Mouse (Mus musculus): ENCODE data around the gene Bcl9l.
"Not testable (repeated sequence)": the region's sequence is repeated elsewhere in the genome, so short reads cannot be mapped to it uniquely, and the experiment has no call there.

Gene Bcl9l

GRCm38 (mm10) chr9:44482552-44482951 is at the start of gene Bcl9l:
Bcl9l (plus strand) TSS chr9:44482825.
- DNase-seq, result peak; percentile 89 to 93

DNA sequence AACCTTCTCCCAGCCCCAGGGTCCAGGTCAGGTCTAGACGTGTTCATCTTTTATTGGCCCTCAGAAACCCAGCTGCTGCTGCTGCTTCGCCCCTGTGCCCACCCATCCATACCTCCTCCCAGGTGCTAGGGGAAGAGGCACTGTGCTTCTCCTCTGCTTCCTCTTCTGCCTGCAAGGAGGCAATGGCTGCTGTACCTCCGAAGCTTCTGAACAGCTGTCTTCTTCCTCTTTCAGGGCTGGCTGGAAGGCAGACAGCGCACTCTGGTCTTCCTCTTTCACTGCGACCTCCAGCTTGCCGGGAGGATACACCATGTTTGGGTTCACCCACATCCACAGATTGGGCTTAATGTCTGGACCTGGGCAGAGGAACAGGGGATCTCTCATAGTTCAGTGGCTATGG is 46.9 kb upstream of the Bcl9l start:
- no peak for DNase-seq

- DNase-seq, result no peak
Measured at GRCm38 (mm10) chr9:44440961-44441360, 41.7 kb upstream of the Bcl9l start, which contains the start of gene Foxr1. Foxr1 (minus strand) TSS chr9:44441136.

DNA sequence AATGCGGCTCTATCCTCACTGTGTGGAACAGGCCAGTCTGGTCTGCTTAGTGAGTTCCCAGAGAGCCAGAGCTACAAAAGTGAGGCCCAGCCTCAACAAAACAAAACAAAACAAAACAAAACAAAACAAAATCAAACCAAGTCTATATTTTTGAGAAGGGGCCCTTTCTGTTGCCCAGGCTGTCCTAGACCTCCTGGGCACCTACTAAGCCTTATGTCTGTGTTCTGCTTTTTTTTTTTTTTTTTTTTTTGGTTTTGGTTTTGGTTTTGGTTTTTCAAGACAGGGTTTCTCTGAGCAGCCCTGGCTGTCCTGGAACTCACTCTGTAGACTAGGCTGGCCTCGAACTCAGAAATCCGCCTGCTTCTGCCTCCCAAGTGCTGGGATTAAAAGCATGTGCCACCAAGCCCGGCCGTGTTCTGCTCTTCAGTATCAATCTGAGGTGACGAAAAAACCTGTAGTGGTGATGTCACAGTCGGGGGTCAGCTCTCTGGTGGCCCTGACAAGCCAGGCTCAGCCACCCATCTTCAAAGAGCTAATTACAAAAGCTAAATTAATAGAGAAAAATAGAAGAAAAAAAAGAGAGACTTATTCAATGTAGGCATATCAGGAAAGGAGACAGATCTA is 38.1 kb upstream of the Bcl9l start:
- not testable (repeated sequence) for DNase-seq

GRCm38 (mm10) chr9:44450387-44450786 is 32.2 kb upstream of the Bcl9l start:
- peak; percentile 13 to 19 for DNase-seq

- DNase-seq, result peak; percentile 79 to 83
Measured at GRCm38 (mm10) chr9:44454132-44454890, 28.3 kb upstream of the Bcl9l start.

GRCm38 (mm10) chr9:44454891-44455220 is 27.8 kb upstream of the Bcl9l start, which contains the start of gene Upk2:
Upk2 (minus strand) TSS chr9:44454976.
- no peak for DNase-seq

DNA sequence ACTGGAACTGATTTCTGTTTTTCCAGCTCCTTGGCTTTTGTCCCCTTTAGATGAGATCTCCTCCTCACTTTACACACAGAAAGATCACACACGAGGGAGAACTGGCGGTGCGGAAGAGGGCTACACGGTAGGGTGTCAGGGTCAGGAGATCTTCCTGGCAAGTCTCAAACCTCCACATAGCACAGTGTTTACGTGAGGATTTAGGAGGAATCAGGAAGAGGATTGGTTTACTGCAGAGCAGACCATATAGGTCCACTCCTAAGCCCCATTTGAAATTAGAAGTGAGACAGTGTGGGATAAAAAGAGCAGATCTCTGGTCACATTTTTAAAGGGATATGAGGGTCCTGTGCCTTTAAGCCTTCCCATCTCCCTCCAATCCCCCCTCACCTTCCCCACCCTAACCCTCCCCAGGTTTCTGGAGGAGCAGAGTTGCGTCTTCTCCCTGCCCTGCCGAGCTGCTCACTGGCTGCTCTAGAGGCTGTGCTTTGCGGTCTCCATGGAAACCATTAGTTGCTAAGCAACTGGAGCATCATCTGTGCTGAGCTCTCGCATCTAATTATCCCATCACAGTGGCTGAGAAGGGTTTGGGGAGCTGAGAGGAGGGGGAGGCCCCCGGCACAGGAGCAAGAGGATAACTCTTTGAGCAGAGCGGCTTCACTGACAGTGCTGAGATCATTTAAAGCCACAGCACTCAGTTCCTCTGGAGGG is 25.4 kb upstream of the Bcl9l start:
- DNase-seq, result no peak

GRCm38 (mm10) chr9:44461950-44462349 is 20.7 kb upstream of the Bcl9l start:
- DNase-seq, result no peak

DNA sequence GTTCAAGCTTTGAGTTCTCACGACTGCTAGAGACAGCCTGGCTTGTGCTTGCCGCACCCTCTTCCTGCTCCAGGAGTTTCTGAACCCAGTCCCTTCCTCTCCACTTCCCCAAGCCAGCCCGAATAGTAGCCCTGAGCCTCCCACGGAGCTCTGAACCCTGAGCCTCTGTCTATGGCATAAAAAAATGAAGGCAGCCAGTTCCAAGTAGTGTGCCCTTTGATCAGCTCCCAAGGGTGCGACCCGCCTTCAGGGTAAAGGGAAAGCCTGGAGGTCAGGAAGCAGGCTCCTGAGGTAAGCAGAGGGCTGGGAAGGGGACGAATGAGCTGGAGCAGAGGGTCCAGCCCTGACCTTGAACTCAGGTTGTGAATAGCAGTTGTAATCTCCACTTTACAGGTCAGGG is 14.4 kb upstream of the Bcl9l start:
- no peak for DNase-seq

DNA sequence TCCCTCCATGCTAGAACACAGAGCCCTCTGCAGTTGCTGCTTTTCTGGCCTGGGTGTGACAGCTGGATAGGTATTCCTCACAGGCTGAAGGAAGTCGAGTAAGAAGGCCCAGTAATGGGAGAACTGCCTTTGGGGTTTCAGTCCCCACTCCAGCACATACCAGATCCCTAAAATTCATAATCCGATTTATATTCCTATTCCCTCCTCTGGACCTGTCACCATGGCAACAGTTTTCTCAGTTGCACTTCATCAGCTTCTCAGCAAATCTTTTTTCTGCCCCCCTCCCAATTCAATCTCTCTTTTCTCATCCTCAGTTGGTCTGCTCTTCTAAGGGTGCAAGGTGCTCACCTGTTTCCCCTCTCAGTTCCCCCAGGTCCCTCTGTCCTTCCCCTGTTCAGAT is 13.8 kb upstream of the Bcl9l start:
- DNase-seq, result no peak

GRCm38 (mm10) chr9:44473184-44473583 is 9.4 kb upstream of the Bcl9l start:
- no peak for DNase-seq

GRCm38 (mm10) chr9:44474327-44474726 is 8.3 kb upstream of the Bcl9l start:
- DNase-seq, result no peak

GRCm38 (mm10) chr9:44475936-44476335 is 6.7 kb upstream of the Bcl9l start:
- DNase-seq, result peak in 1 of 2 experiments; percentile 10

GRCm38 (mm10) chr9:44477339-44478228 is 5.0 kb upstream of the Bcl9l start:
- peak; percentile 33 to 43 for DNase-seq

DNA sequence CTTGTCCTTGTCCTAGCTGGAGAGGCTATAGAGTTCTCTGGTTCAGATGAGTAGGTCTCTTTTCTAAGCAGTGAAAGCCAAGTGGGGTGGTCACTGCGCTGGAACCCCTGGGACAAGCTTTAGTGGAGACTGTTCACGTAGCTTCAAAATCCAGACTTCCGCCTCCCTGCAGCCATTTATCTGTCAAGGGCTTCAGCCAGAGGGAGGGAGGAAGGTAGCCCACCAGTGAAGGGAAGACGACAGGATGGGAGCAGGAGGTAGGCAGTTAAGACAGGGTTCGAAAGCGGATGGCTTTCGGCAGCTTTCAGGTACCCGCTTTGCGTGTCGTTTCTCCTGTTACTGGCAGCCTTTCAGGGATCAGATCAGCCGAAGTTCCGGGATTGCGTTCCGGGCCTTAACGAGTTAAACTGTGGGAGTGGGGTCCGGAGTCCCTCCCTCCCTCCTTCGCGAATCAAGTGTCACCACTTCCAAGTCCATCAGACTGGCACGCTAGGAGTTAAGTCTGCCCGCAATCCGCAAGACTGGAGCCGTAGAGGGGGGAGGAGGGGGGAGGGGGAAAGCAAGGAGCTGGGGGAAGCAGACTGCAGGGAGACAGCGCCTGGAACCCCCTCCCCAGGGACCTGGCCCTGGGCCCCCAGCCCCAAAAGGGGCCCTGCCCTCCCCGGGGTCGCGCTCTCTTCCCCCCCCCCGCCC is 4.2 kb upstream of the Bcl9l start:
- DNase-seq, result peak; percentile 36 to 49

- peak; percentile 52 to 64 for DNase-seq
Measured at GRCm38 (mm10) chr9:44478959-44479605, 3.5 kb upstream of the Bcl9l start.

DNA sequence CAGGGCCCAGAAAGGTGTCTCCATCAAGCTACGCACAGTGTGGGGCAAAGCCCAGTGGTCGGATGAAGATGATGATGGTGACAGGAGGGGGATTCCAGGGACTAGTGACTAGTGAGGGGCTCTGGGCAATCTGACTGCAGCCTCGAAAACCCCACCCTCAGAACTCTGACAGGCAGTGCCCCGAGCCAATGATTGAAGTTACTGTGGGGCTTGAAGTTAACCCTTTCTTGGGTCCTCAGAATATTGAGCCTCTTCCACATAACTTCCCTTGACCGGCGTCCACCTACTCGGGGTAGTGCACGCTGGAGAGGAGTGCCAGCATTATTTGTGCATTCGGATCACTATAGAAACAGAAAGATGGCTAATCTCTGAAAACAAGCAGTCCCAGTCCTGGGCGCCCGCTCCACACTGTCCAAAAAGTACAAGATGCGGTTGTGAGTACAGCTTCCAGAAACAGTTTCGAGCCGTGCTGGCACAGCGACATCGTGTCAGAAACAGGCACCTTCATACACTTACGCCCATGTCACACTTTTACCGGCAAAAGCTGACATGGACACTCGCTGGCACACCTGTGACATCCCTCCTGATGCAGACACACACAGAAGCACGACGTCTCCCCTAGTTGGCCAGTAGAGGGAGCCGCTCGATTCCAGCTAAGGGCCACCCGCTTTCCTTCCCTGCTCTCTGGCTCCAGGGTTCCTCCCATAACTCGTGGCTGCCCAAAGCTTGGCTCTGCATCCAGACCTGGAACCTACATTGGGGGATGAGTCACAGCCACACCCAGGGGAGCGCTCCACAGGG is 2.8 kb upstream of the Bcl9l start:
- peak; percentile 82 to 86 for DNase-seq

- no peak for DNase-seq
Measured at GRCm38 (mm10) chr9:44482112-44482511, 513 bp upstream of the Bcl9l start.

DNA sequence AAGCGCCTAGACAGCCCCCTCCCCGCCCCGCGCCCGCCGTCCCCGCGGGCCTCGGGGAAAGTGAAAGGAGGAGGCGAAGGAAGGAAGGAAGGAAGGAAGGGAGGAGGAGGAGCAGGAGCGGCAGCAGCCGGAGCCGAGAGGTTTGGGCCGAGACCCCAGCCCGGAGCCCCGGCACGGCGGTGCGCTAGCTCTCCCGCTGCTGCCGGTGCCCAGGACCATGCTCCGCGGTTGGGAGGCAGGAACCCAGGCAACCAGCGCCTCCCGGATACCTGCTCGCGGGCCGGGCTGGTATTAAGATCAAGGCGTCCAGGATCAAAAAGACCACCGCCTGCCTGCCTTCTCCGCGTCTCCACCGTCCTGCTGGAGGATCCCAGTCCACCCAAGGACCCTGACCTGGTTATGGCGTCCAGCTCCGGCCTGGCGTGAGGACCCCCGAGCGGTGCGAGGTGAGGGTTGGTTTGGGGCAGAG is 450 bp downstream of the Bcl9l start:
- DNase-seq, result peak in 1 of 2 experiments; percentile 62

Measured in thymus, postnatal 36 days (tissue).